ENCODE assay signal across 10 mouse cellular contexts in the genomic region with DNA sequence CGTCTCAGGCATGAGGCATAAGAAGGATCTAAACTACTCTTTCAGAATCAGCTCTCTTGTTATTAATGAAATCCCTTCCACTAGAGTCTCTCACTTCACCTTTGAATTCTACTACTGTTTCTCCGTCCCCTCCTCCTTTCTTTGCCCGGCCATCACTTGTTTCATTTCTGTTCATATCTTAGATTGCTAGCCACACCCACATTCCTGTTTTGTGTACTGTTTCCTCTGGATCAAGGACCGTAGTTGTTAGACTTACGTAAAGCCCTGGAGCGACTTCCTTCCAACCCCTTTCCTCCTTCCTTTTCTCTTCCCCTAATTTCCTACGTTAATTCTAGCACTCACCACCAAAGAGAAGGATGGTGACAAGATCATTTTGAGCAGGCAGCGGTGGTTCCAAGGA. TPM values are rescaled to one million over a fixed set of nuclear protein-coding genes. Genes with fewer than 3 reads are reported as not detected.
DNase-seq lines count a peak whose midpoint lies in the region; ATAC-seq and TF ChIP-seq lines count a peak whose summit lies in the region.
"Had no signal": no experiment of that assay in that cellular context is flagged by ENCODE, and none has a peak within 500 bp of the region (broad histone marks: within the 10 kb centered on the region; RNA-seq: fewer than 3 reads in every experiment).

No protein-coding gene starts in this region.

- no peak for DNase-seq in heart, postnatal 4 days
- DNase-seq in R1 (ENCODE audit: low read depth, low spot score), result peak; percentile 40
- DNase-seq in hindbrain, postnatal 0 days (ENCODE audit: low spot score), result no peak
- no peak for DNase-seq in retina, postnatal 1 day
- DNase-seq in testis, postnatal 14 days (ENCODE audit: low spot score), result no peak
- no peak for DNase-seq in urinary bladder, postnatal 25 days (ENCODE audit: low spot score)

- H3K9ac ChIP-seq in heart, embryonic 13.5 days, result peak overlapping the region; percentile 90
- no peak overlapping the region for H3K9ac ChIP-seq in hindbrain, postnatal 0 days (replicated peaks; ENCODE audit: low read length)
- peak overlapping the region; percentile 62; the same call in 1 of the 2 replicates for H3K9ac ChIP-seq in lung, embryonic 15.5 days
- H3K9ac ChIP-seq: forebrain, embryonic 12.5 days had no signal

- H3K9me3 ChIP-seq in heart, embryonic 13.5 days, result peaks cover 4% of the 10 kb centered on the region; the same call in 1 of the 2 replicates
- no peaks in the 10 kb centered on the region for H3K9me3 ChIP-seq in hindbrain, postnatal 0 days (ENCODE audit: low read length)
- 0 out of 2 replicates have a peak, but pooled peaks cover 4% of the 10 kb centered on the region for H3K9me3 ChIP-seq in lung, embryonic 15.5 days

- H3K27me3 ChIP-seq in heart, embryonic 13.5 days (replicated peaks), result no peaks in the 10 kb centered on the region
- no peaks in the 10 kb centered on the region for H3K27me3 ChIP-seq in hindbrain, postnatal 0 days (ENCODE audit: insufficient read depth, low read length)
- no peaks in the 10 kb centered on the region for H3K27me3 ChIP-seq in lung, embryonic 15.5 days

- H3K36me3 ChIP-seq in heart, embryonic 13.5 days, result peaks cover 3% of the 10 kb centered on the region; the same call in 1 of the 2 replicates
- H3K36me3 ChIP-seq in hindbrain, postnatal 0 days (ENCODE audit: insufficient read depth, low read length), result no peaks in the 10 kb centered on the region
- H3K36me3 ChIP-seq in lung, embryonic 15.5 days, result no peaks in the 10 kb centered on the region
- H3K36me3 ChIP-seq: forebrain, embryonic 12.5 days; G1E had no signal

- ATAC-seq in heart, embryonic 13.5 days (ENCODE audit: extremely low read depth, insufficient number of reproducible peaks, low FRiP score, low TSS enrichment), result no peak
- ATAC-seq in hindbrain, postnatal 0 days, result no peak
- ATAC-seq in lung, embryonic 15.5 days (ENCODE audit: borderline replicate concordance, extremely low read depth, low FRiP score, low TSS enrichment), result no peak

- peaks cover 51% of the 10 kb centered on the region for H3K4me1 ChIP-seq in heart, embryonic 13.5 days
- H3K4me1 ChIP-seq in hindbrain, postnatal 0 days (ENCODE audit: insufficient read depth, low read length), result 0 out of 2 replicates have a peak, but pooled peaks cover 5% of the 10 kb centered on the region
- H3K4me1 ChIP-seq in lung, embryonic 15.5 days, result peaks cover 50% of the 10 kb centered on the region

- peak overlapping the region; percentile 84 for H3K27ac ChIP-seq in heart, embryonic 13.5 days (replicated peaks)
- no peak overlapping the region for H3K27ac ChIP-seq in hindbrain, postnatal 0 days
- peak overlapping the region; percentile 90 for H3K27ac ChIP-seq in lung, embryonic 15.5 days
- H3K27ac ChIP-seq: forebrain, embryonic 12.5 days had no signal

- TF ChIP-seq CTCF in hindbrain, postnatal 0 days (IDR thresholded peaks at IDR 0.05; ENCODE audit: low read depth), result no peak

- 15% methylated on average over 8 of the region's 8 CpGs for WGBS in heart, embryonic 13.5 days
- WGBS in hindbrain, postnatal 0 days, result 62% methylated on average over 8 of the region's 8 CpGs
- WGBS in lung, embryonic 15.5 days, result 23% methylated on average over 8 of the region's 8 CpGs

- peak overlapping the region; percentile 74 for H3K4me2 ChIP-seq in heart, embryonic 13.5 days
- peak overlapping the region; percentile 55; the same call in 1 of the 2 replicates for H3K4me2 ChIP-seq in hindbrain, postnatal 0 days (ENCODE audit: low read depth, low read length)
- H3K4me2 ChIP-seq in lung, embryonic 15.5 days, result peak overlapping the region; percentile 66

- peak overlapping the region; percentile 78 for H3K4me3 ChIP-seq in heart, embryonic 13.5 days
- peak overlapping the region; percentile 42; the same call in 1 of the 2 replicates for H3K4me3 ChIP-seq in hindbrain, postnatal 0 days (ENCODE audit: low read length)
- peak overlapping the region; percentile 55 for H3K4me3 ChIP-seq in lung, embryonic 15.5 days

RNA-seq across cellular contexts. Expression of a gene that starts 1.7 kb away (rescaled TPM):
- polyA plus RNA-seq in heart, embryonic 13.5 days (2015; fragmentation: Nextera tagmentation; extraction: Ambion mirVana), result 61.8 and 66.1 TPM in 2 replicates
- total RNA-seq in heart, postnatal 4 days (2021), result 10 to 100 TPM; 57.1 to 58.1 TPM
- total RNA-seq in hindbrain, postnatal 0 days (2014; rRNA removed), result 5.7 and 8.2 TPM in 2 replicates
- polyA plus RNA-seq in hindbrain, postnatal 0 days (2015; fragmentation: Nextera tagmentation; extraction: Ambion mirVana), result 14.2 and 14.4 TPM in 2 replicates
- polyA plus RNA-seq in lung, embryonic 15.5 days (2015; fragmentation: Nextera tagmentation; extraction: Ambion mirVana), result 102 and 115 TPM in 2 replicates
- polyA plus RNA-seq: G1E had no signal

RNA-seq across cellular contexts. Expression of a gene that starts 20.4 kb away (rescaled TPM):
- 3.1 and 3.6 TPM in 2 replicates for polyA plus RNA-seq in heart, embryonic 13.5 days (2015; fragmentation: Nextera tagmentation; extraction: Ambion mirVana)
- 1 to 10 TPM; 1.1 to 1.7 TPM for total RNA-seq in heart, postnatal 4 days (2021)
- total RNA-seq in hindbrain, postnatal 0 days (2014; rRNA removed), result 1.5 TPM in 1 of 2 replicates, not detected in the other
- 2.3 and 2.7 TPM in 2 replicates for polyA plus RNA-seq in hindbrain, postnatal 0 days (2015; fragmentation: Nextera tagmentation; extraction: Ambion mirVana)
- 6.4 and 7.5 TPM in 2 replicates for polyA plus RNA-seq in lung, embryonic 15.5 days (2015; fragmentation: Nextera tagmentation; extraction: Ambion mirVana)

RNA-seq across cellular contexts. Expression of a gene that starts 28.0 kb away (rescaled TPM):
- 52.1 and 53.3 TPM in 2 replicates for polyA plus RNA-seq in heart, embryonic 13.5 days (2015; fragmentation: Nextera tagmentation; extraction: Ambion mirVana)
- 10 to 100 TPM; 53.4 to 54.3 TPM for total RNA-seq in heart, postnatal 4 days (2021)
- 133 and 148 TPM in 2 replicates for total RNA-seq in hindbrain, postnatal 0 days (2014; rRNA removed)
- 132 and 141 TPM in 2 replicates for polyA plus RNA-seq in hindbrain, postnatal 0 days (2015; fragmentation: Nextera tagmentation; extraction: Ambion mirVana)
- polyA plus RNA-seq in lung, embryonic 15.5 days (2015; fragmentation: Nextera tagmentation; extraction: Ambion mirVana), result 72.9 and 85.7 TPM in 2 replicates

RNA-seq across cellular contexts. Expression of a gene that starts 50.3 kb away (rescaled TPM):
- 0.78 and 0.92 TPM in 2 replicates for polyA plus RNA-seq in heart, embryonic 13.5 days (2015; fragmentation: Nextera tagmentation; extraction: Ambion mirVana)
- total RNA-seq in heart, postnatal 4 days (2021), result 1 to 10 TPM in 1 of 2 experiments, under 1 TPM in 1; 0.90 to 1.5 TPM
- total RNA-seq in hindbrain, postnatal 0 days (2014; rRNA removed), result 0.52 and 1.3 TPM in 2 replicates
- 0.77 and 0.84 TPM in 2 replicates for polyA plus RNA-seq in hindbrain, postnatal 0 days (2015; fragmentation: Nextera tagmentation; extraction: Ambion mirVana)
- 2.2 and 3.4 TPM in 2 replicates for polyA plus RNA-seq in lung, embryonic 15.5 days (2015; fragmentation: Nextera tagmentation; extraction: Ambion mirVana)
